Mouse (Mus musculus) heart, embryonic 15.5 days (tissue): Measurements from ENCODE around the gene Tbc1d32. TPM values are rescaled to one million over a fixed set of nuclear protein-coding genes. Genes with fewer than 3 reads are reported as not detected.
A peak's percentile ranks its signal among the peaks of the same experiment; 100 is the strongest.

Experiments used
- ATAC-seq: fragments of 200-750 bp; cut with Nextera tagmentation; replicated peaks from 2 replicates; pipeline ENCODE4 v1.8.0; 2017; ENCODE audit warnings: low read depth, moderate TSS enrichment; ENCODE audit not compliant: insufficient number of reproducible peaks, insufficient read depth, low FRiP score
- H3K27ac ChIP-seq: fragments of 300-500 bp; sonication (generic); 2 replicates; pipeline ENCODE4 v1.5.1; 2015; ENCODE audit warnings: mild to moderate bottlenecking, inconsistent platforms
- H3K27me3 ChIP-seq: fragments of 300-500 bp; sonication (generic); 2 replicates; pipeline ENCODE4 v1.6.1; 2015; ENCODE audit warnings: inconsistent platforms
- H3K36me3 ChIP-seq: fragments of 300-500 bp; sonication (generic); 2 replicates; pipeline ENCODE4 v1.6.1; 2015; ENCODE audit warnings: mild to moderate bottlenecking, inconsistent platforms
- H3K4me1 ChIP-seq: fragments of 300-500 bp; sonication (generic); replicated peaks from 2 replicates; pipeline ENCODE4 v1.6.1; 2015; ENCODE audit warnings: inconsistent platforms
- H3K4me2 ChIP-seq: fragments of 300-500 bp; sonication (generic); 2 replicates; pipeline ENCODE4 v1.6.1; 2015; ENCODE audit warnings: inconsistent platforms, mild to moderate bottlenecking, moderate library complexity
- H3K4me3 ChIP-seq: fragments of 300-500 bp; sonication (generic); 2 replicates; pipeline ENCODE4 v1.5.1; 2015; ENCODE audit warnings: mild to moderate bottlenecking, inconsistent platforms
- H3K9ac ChIP-seq: fragments of 300-500 bp; sonication (generic); 2 replicates; pipeline ENCODE4 v1.6.1; 2015; ENCODE audit warnings: mild to moderate bottlenecking, inconsistent platforms
- H3K9me3 ChIP-seq: fragments of 300-500 bp; sonication (generic); replicated peaks from 2 replicates; pipeline ENCODE4 v1.6.1; 2016; ENCODE audit warnings: inconsistent platforms
- whole genome bisulfite sequencing: fragments of 180-500 bp; shearing (Covaris S2); methylation state at CpG from one replicate; pipeline ENCODE4 v1.1.7; 2015; ENCODE audit warnings: mixed read lengths; 5-methylcytosine and 5-hydroxymethylcytosine counted together
- polyA plus RNA-seq: library from polyadenylated mRNA; unstranded; fragments of >200 nt; fragmentation: Nextera tagmentation; extraction: Ambion mirVana; gene quantifications from 2 replicates; pipeline ENCODE4 v1.2.1, GENCODE M21; 2015

The Tbc1d32 gene
- polyA plus RNA-seq, 1 experiment from 2014 or later = 1.9 TPM

- H3K36me3 ChIP-seq = no peaks in the 10 kb centered on the region
- H3K27ac ChIP-seq = peak overlapping the region; percentile 16; the same call in 1 of the 2 replicates
- no peaks in the 10 kb centered on the region for H3K9me3 ChIP-seq
- H3K4me1 ChIP-seq = peaks cover 5% of the 10 kb centered on the region; the same call in 1 of the 2 replicates
- no peaks in the 10 kb centered on the region for H3K27me3 ChIP-seq
- H3K4me2 ChIP-seq = peak overlapping the region; percentile 61
- peak overlapping the region; percentile 57 for H3K4me3 ChIP-seq
- WGBS = 38% methylated on average over 1 of the region's 1 CpGs
- peak overlapping the region; percentile 65 for H3K9ac ChIP-seq
- ATAC-seq = peak; percentile 35; the same call in 1 of the 2 replicates
These were observed 121.5 kb downstream of the Tbc1d32 start for GRCm38 (mm10) chr10:56106996-56107334.

- peaks cover 5% of the 10 kb centered on the region; the same call in 1 of the 2 replicates for H3K4me1 ChIP-seq
- WGBS = 26% methylated on average over 18 of the region's 18 CpGs
These were observed 122.0 kb downstream of the Tbc1d32 start, which contains the start of gene Msl3l2 for GRCm38 (mm10) chr10:56106333-56106995. TSS of gene Msl3l2 (plus strand) at chr10:56106917.

GRCm38 (mm10) chr10:56099641-56100310 is 128.7 kb downstream of the Tbc1d32 start:
- ATAC-seq = no peak
- no peaks in the 10 kb centered on the region for H3K36me3 ChIP-seq
- H3K9me3 ChIP-seq = no peaks in the 10 kb centered on the region
- no peak overlapping the region for H3K4me3 ChIP-seq
- H3K4me2 ChIP-seq = no peak overlapping the region
- no peaks in the 10 kb centered on the region for H3K27me3 ChIP-seq
- H3K27ac ChIP-seq = no peak overlapping the region
- H3K4me1 ChIP-seq = no peaks in the 10 kb centered on the region
- H3K9ac ChIP-seq = no peak overlapping the region
- 80% methylated on average over 3 of the region's 3 CpGs for WGBS

More at GRCm38 (mm10) chr10:56106333-56106995, 122.0 kb downstream of the Tbc1d32 start, which contains the start of gene Msl3l2:
- peak within 1 kb of the TSS; percentile 16; the same call in 1 of the 2 replicates for H3K27ac ChIP-seq
- peak within 1 kb of the TSS; percentile 61 for H3K4me2 ChIP-seq
- H3K27me3 ChIP-seq = no peaks in the 10 kb centered on the region
- peak within 1 kb of the TSS; percentile 65 for H3K9ac ChIP-seq
- no peaks in the 10 kb centered on the region for H3K36me3 ChIP-seq
- peak; percentile 80 for ATAC-seq
- no peaks in the 10 kb centered on the region for H3K9me3 ChIP-seq
- peak within 1 kb of the TSS; percentile 57 for H3K4me3 ChIP-seq

- H3K9me3 ChIP-seq = no peaks in the 10 kb centered on the region
- no peak overlapping the region for H3K27ac ChIP-seq
- 79% methylated on average over 3 of the region's 3 CpGs for WGBS
- no peaks in the 10 kb centered on the region for H3K27me3 ChIP-seq
- no peak overlapping the region for H3K9ac ChIP-seq
- no peaks in the 10 kb centered on the region for H3K4me1 ChIP-seq
- no peaks in the 10 kb centered on the region for H3K36me3 ChIP-seq
- no peak for ATAC-seq
- no peak overlapping the region for H3K4me2 ChIP-seq
- H3K4me3 ChIP-seq = no peak overlapping the region
These were observed 129.4 kb downstream of the Tbc1d32 start for GRCm38 (mm10) chr10:56099126-56099525.

- no peak for ATAC-seq
- H3K4me3 ChIP-seq = no peak overlapping the region
- no peak overlapping the region for H3K27ac ChIP-seq
- no peaks in the 10 kb centered on the region for H3K4me1 ChIP-seq
- no peaks in the 10 kb centered on the region for H3K27me3 ChIP-seq
- no peaks in the 10 kb centered on the region for H3K36me3 ChIP-seq
- no peak overlapping the region for H3K9ac ChIP-seq
- no peak overlapping the region for H3K4me2 ChIP-seq
- H3K9me3 ChIP-seq = no peaks in the 10 kb centered on the region
These were observed 131.7 kb downstream of the Tbc1d32 start for GRCm38 (mm10) chr10:56096757-56097156.

- no peak overlapping the region for H3K4me2 ChIP-seq
- no peaks in the 10 kb centered on the region for H3K27me3 ChIP-seq
- H3K36me3 ChIP-seq = no peaks in the 10 kb centered on the region
- no peaks in the 10 kb centered on the region for H3K9me3 ChIP-seq
- H3K27ac ChIP-seq = no peak overlapping the region
- no peaks in the 10 kb centered on the region for H3K4me1 ChIP-seq
- H3K9ac ChIP-seq = no peak overlapping the region
- 85% methylated on average over 5 of the region's 5 CpGs for WGBS
- H3K4me3 ChIP-seq = no peak overlapping the region
- no peak for ATAC-seq
These were observed 133.9 kb downstream of the Tbc1d32 start for GRCm38 (mm10) chr10:56094586-56094985.

GRCm38 (mm10) chr10:56089714-56090113 is 138.8 kb downstream of the Tbc1d32 start:
- 70% methylated on average over 4 of the region's 4 CpGs for WGBS
- ATAC-seq = no peak

GRCm38 (mm10) chr10:56062746-56063145 is 165.7 kb downstream of the Tbc1d32 start:
- H3K36me3 ChIP-seq = no peaks in the 10 kb centered on the region
- H3K4me3 ChIP-seq = no peak overlapping the region
- no peak for ATAC-seq
- H3K9ac ChIP-seq = no peak overlapping the region
- H3K27ac ChIP-seq = no peak overlapping the region
- no peak overlapping the region for H3K4me2 ChIP-seq
- H3K27me3 ChIP-seq = no peaks in the 10 kb centered on the region
- H3K9me3 ChIP-seq = no peaks in the 10 kb centered on the region
- no peaks in the 10 kb centered on the region for H3K4me1 ChIP-seq
- 91% methylated on average over 2 of the region's 2 CpGs for WGBS

More at GRCm38 (mm10) chr10:56089714-56090113, 138.8 kb downstream of the Tbc1d32 start:
- H3K36me3 ChIP-seq = no peaks in the 10 kb centered on the region
- no peak overlapping the region for H3K27ac ChIP-seq
- H3K4me1 ChIP-seq = no peaks in the 10 kb centered on the region
- no peak overlapping the region for H3K4me3 ChIP-seq
- H3K9me3 ChIP-seq = no peaks in the 10 kb centered on the region
- no peak overlapping the region for H3K4me2 ChIP-seq
- no peak overlapping the region for H3K9ac ChIP-seq
- no peaks in the 10 kb centered on the region for H3K27me3 ChIP-seq

- Histone ChIP-seq H3K36me3 (no peaks in the 10 kb centered on the region), H3K4me2 (no peak overlapping the region), H3K9ac (no peak overlapping the region), H3K4me3 (no peak overlapping the region), H3K4me1 (no peaks in the 10 kb centered on the region), H3K9me3 (no peaks in the 10 kb centered on the region), H3K27ac (no peak overlapping the region), H3K27me3 (no peaks in the 10 kb centered on the region)
- no peak for ATAC-seq
- WGBS = 77% methylated on average over 2 of the region's 2 CpGs
These were observed 167.2 kb downstream of the Tbc1d32 start for GRCm38 (mm10) chr10:56061238-56061830.

- ATAC-seq = no peak
- no peaks in the 10 kb centered on the region for H3K36me3 ChIP-seq
- H3K4me1 ChIP-seq = no peaks in the 10 kb centered on the region
- H3K27ac ChIP-seq = no peak overlapping the region
- H3K9ac ChIP-seq = no peak overlapping the region
- no peaks in the 10 kb centered on the region for H3K27me3 ChIP-seq
- 79% methylated on average over 3 of the region's 3 CpGs for WGBS
- no peak overlapping the region for H3K4me2 ChIP-seq
- no peak overlapping the region for H3K4me3 ChIP-seq
- no peaks in the 10 kb centered on the region for H3K9me3 ChIP-seq
These were observed 169.5 kb downstream of the Tbc1d32 start for GRCm38 (mm10) chr10:56058979-56059422.

- Histone ChIP-seq H3K36me3 (no peaks in the 10 kb centered on the region), H3K9ac (no peak overlapping the region), H3K4me2 (no peak overlapping the region), H3K4me3 (no peak overlapping the region), H3K9me3 (no peaks in the 10 kb centered on the region), H3K27ac (no peak overlapping the region), H3K27me3 (no peaks in the 10 kb centered on the region), H3K4me1 (no peaks in the 10 kb centered on the region)
- ATAC-seq = no peak
These were observed 203.1 kb downstream of the Tbc1d32 start for GRCm38 (mm10) chr10:56025400-56025799.
